Mouse (Mus musculus) spleen, postnatal 4 days (tissue): ENCODE results near the gene Armh3.

ENCODE experiments used
- DNase-seq, 2 experiments: peaks; one replicate each; pipeline ENCODE4 v3.0.0; 2022; ENCODE audit warnings: low spot score in 2 of 2

Gene Armh3

GRCm38 (mm10) chr19:45911236-45912025, 86.9 kb downstream of the Armh3 start:
- no peak for DNase-seq

DNA sequence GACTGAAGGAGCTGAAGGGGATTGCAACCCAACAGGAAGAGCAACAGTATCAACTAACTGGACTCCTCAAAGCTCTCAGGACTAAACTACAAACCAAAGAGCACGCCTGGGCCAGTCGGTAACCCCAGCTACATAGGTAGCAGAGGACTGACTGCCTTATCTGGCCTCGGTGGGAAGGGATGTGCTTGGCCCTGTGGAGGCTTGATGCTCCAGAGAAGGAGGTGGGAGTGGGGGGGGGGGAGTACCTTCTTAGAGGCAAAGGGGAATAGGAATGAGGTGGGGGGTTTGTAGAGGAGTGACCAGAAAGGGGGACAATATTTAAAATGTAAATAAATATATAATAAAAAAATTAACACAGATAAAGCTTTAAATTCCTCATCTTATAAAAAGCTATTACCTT, 90.0 kb downstream of the Armh3 start:
- no peak for DNase-seq

GRCm38 (mm10) chr19:45907416-45907815, 90.9 kb downstream of the Armh3 start:
- DNase-seq, result no peak

GRCm38 (mm10) chr19:45903861-45904260, 94.4 kb downstream of the Armh3 start:
- no peak for DNase-seq

DNA sequence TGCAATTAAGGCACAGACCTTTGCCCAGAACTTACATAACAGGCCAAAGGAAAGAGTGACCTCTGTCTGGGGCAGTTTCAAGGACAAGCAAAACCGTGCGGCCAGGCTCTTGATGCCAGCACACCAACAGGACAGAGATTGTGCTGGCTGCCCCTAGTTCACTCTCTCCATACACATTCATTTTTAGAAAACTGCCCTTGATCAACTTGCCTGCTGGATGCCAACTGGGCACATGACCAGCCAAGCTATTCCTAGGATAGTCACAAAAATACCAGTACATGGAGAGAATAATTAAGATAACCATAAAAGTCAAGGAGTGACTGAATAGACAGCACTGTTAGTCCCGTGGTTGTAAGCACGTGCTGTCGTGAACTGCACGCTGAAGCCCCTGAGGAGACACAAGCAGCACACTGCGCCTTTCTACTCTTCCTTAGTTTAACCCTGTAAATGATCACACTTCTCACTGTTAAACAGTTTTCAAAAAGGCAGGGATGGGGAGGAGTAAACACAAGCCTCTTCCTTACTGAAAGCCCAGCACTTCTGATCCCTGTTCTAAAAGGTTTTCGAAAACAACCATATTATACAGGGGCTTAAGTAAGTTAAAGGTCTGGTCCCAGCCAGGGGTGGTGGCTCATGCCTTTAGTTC, 95.8 kb downstream of the Armh3 start:
- no peak for DNase-seq

GRCm38 (mm10) chr19:45900836-45901235, 97.5 kb downstream of the Armh3 start:
- DNase-seq, result no peak

DNA sequence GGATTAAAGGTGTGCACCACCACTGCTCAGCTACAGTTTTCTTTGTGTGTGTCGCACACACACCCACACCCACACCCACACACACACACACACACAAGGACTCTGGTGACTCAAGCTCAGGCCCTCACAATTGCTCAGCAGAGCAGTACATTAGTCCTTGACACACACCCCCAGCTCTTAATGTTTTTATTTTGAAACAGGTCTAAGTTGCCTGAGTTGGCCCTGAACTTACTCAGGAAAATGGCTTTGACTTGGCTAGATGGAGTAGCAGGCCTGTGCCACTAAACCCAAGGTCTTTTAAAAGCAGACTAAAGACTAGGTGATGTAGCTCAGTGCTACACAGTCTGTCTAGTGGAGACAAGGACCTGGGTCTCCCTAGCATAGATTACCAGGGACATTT, 102.6 kb downstream of the Armh3 start:
- no peak for DNase-seq

DNA sequence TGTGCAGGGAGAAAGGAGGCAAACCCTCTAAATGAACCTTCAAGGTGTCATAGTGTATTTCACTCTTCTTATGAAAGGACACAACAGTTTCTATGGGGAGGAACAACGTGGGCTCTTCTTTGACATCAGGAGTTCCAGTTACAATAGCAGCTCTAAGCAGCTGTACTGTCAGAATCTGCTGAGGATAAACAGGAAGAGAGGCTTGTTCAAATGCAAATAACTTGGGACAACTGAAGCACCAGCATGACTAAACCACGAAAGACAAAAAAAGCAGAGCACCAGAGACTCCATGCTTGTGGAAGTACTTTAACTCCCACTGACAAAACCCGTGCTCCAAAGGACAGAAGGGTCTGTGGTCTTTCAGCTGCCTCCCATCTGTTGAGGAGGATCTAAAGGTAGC, 116.2 kb downstream of the Armh3 start:
- DNase-seq, result no peak

DNA sequence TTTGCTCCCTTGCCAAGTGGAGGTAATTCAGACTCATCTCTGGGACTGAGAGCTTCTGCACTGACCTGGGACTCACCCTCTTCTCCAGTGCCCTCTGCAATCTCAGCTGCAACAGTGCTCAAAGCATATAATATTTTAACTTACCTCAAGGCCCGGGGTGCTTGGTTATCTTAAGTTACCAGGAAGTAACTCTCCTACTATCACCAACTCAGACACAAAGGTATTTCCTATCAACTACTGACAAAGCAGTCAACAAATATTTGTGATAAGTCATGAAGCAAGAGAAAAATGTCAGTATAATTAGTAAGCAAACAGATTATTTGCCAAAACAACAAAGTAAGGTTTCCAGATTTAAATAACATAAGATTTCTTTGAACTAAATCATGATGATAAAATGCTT, 125.0 kb downstream of the Armh3 start:
- DNase-seq, result no peak

DNA sequence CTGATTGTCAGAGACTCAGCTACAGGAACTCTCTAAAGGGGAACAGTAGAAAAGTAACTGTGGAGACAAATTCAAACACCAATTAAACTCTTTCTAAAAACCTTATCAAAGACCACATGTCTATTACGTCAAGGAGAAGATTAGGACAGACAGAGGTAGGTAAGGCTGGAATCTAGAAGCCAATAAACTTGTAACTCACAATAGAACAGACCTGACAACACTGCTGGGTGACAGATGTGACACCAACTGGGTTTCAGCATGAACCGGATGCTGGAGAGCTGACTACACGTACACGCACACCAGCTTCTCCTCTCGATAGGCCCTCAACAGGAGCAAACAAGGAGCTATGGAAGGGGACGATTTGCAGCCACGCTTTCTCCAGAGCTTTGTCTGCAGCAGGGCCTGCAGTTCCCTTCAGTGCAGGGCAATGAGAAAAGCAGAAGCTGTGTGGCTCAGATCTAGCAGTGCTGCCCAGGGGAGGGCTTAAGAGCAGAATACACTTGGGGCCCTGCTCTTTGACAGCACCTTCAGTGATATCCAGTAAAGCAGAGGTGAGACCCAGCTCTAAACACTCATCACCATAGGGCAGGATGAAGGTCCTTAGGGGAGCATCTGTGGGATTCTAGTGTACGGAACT, 142.9 kb downstream of the Armh3 start:
- no peak for DNase-seq

DNA sequence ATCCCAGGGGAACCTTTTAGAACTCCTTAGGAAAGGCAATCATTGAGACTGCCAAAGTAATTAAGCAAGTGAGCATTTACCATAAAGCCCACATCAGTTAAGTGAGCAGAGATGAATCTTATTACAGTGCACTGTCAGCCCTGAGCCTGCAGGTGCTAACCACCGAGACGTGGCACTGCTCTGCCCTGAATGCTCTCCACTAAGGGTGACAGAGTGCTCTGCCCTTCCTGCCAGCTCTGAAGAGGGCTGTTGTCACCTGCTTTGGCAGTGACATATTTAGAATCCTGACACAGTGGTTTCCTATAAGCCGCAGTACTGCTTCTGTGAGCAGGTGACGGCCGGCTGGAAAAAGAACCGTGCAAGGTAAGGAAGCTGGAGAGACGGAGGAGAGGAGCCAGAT, 143.8 kb downstream of the Armh3 start:
- DNase-seq, result no peak

- no peak for DNase-seq
Observed at GRCm38 (mm10) chr19:45847733-45848093, 150.6 kb downstream of the Armh3 start.

GRCm38 (mm10) chr19:45847016-45847732, 151.1 kb downstream of the Armh3 start:
- peak in 1 of 2 experiments; percentile 25 for DNase-seq

- DNase-seq, result no peak
Observed at GRCm38 (mm10) chr19:45844209-45844608, 154.1 kb downstream of the Armh3 start.

DNA sequence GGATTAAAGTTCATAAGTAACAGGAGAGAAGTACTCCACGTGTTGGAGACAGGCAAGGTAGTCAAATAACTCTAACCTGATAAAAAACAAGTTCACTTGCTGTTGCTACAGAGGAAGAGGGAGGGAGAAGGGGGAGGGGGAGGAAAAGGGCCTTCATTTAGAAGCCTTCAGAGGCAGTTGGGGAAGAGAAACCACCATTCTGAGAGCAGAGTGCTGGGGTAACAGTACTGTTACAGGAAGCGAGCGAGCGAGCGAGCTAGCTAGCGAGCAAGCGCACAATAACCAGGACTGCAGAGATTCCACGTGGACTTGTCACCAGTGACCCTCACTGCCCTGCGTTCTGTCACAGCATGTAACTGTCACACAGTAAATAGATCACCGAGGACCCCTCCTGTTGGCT, 154.9 kb downstream of the Armh3 start:
- DNase-seq, result peak in 1 of 2 experiments; percentile 17

DNA sequence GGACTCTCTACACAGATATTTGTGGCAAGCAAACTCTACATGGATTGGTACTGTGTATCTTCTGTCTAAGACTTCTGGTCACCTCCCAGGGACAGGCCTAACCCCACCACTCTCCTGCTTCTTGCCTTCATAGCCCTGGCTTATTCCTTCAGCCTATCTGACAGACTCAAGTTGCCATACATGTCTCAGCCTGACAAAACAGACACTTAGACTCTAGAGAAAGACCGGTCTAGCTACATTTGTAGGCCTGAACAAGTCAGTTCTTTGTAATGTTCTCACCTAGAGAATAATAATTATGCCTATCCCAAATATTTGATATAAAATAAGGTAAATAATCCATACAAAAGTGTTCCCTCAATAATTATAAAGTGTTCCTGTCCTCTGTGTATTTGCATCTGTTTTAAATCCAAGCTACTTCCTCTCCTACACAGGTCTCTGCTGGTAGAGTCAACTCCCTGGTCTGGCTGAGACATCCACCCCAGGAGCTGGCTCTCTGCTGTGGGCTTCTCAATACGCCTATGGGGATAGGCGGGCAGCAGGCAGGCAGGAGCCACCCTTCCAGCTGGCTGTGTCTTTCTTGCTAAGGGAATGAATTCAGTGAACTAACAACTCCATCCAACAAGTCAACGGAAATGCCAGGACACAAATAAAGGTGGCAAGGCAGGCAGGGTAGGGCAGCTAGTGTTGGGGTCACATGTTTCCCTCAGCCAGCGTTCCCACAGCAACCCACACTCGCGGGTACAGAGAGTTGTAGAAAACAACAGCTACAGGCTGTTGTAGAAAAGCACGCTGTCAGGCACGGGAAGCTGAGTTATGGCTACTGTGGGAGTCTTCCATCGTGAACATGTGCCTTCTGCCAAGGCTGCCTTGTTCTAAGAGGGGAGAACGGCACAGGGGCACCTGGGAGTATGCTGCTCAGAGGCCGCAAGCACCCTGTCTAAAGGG, 161.0 kb downstream of the Armh3 start:
- DNase-seq, result no peak

DNA sequence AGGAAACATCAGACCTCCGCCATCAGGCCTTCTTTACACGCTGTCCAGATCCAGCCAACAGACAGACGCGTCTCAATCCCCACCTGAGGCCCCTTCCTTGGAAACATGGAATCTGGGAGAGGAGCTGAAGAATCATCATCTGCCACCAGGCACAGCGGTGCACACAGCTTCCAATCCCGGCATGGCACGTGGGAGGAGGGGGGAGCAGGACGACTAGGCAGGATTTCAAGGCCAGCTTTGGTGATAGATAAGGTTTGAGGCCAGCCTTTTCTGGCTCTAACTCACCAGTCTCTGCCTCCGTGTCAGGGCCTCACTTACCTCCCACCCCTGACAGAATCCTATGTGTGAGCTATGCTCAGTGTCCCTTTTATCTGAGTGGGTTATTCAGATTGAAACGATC, 162.8 kb downstream of the Armh3 start:
- DNase-seq, result no peak

DNA sequence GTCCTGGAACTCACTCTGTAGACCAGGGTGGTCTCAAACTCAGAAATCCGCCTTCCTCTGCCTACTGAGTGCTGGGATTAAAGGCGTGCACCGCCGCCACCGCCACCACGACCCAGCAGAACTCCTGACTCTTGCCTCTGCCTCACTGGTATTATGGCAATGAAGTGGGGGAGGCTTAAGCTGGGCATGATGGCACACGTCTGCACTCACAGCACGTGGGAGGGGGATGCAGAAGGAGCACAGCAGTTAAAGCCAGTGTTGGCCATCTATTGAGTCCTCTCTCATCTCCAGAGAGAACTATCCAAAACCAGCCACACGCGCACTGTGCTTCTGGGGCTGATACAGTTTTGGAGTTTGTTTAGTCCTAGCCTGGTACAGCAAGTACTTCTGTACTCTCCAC, 164.6 kb downstream of the Armh3 start:
- DNase-seq, result no peak

DNA sequence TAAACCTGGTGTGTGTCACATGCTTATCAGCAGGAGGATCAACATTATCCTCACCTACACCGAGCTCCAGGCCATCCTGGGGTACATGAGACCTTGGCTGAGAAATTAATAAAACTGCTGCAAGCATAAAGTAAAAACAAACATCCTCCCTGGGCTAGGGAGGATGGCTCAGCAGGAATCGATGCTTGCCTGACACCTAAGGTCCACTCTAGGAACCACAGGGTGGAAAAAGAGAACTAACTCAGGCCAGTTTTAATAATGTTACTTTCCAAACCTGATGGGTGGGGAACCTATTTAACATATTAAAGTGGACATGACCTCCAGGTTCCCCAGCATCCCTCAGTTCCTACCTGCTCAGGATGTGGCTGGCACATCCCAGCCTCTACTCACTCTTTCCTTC, 167.6 kb downstream of the Armh3 start:
- DNase-seq, result no peak

DNA sequence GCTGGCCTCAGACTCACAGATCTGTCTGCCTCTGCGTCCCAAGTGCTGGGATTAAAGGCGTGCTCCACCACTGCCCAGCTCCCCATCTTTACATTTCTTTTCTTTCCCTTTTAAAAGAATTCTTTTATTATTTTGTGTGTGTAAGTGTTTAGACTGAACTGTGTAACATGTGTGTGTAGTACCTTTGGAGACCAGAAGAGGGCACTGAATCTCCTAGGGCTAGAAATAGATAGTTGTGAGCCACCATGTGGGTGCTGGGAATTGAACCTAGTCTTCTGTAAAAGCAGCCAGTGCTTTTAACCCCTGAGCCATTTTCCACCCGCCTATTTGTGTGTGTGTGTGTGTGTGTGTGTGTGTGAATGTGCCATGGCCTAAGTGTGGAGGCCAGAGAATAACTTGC, 170.6 kb downstream of the Armh3 start:
- no peak for DNase-seq

DNA sequence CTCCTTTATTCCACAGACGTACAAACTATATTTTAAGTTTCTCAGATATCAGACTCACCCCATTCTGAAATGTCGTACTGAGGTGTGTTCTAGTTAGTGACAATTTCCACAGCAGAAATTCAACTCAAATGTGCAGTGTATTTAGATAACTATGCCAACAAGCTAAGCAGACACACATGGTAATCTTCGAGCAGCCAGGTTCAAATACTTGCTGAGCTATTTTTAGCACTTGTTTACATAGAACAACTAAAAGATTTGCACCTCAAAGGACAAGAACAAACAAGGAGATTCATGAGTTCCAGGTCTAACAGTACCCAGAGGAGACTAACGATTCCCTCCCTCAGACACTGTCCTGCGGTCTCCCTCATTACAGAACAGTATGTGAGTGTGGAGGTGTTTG, 171.2 kb downstream of the Armh3 start:
- no peak for DNase-seq
